Mouse (Mus musculus) erythroid progenitor cell, adult 5-6 weeks (primary cell): Measurements from ENCODE around the gene Dcst2. TPM values are rescaled to one million over a fixed set of nuclear protein-coding genes. Genes with fewer than 3 reads are reported as not detected.
A peak's percentile ranks its signal among the peaks of the same experiment; 100 is the strongest.

ENCODE experiments used
- ATAC-seq: replicated peaks from 2 replicates; pipeline ENCODE4 v1.8.0; 2016; ENCODE audit warnings: moderate number of reproducible peaks, mild to moderate bottlenecking, moderate TSS enrichment, inconsistent platforms; ENCODE audit not compliant: poor library complexity, low FRiP score, severe bottlenecking
- total RNA-seq, 2 experiments: library from RNA; stranded (forward) in 1 of 2; stranded (reverse) in 1 of 2; fragments of 150-400 nt in 1 of 2; fragments of 186-747, 209-891 nt in 1 of 2; gene quantifications; 2 replicates each; pipeline versions ENCODE4 v1.2.3 to v1.2.4; 2015 to 2017; ENCODE audit warnings: low replicate concordance in 2 of 2

The Dcst2 gene
- total RNA-seq, 2 experiments from 2014 or later = not detected

DNA sequence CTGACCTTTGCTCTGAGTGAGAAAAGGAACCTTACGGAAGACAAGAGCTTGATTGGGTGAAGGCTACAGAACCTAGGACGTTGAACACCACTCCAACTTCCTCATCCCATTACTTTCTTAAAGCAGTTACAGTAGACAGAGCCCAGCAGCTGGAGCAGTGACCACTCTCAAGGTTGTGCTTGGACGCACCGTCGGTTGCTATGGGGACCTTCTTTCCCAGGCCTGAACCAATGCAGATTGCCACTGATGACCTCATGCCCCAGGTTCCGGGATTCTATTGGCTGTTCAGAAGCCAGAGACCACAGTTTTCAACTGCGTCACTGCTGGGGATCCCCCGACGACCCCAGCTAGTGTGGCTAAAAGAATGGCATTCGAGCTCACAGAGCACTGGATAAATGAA lies 30.8 kb upstream of the Dcst2 start:
- no peak for ATAC-seq

DNA sequence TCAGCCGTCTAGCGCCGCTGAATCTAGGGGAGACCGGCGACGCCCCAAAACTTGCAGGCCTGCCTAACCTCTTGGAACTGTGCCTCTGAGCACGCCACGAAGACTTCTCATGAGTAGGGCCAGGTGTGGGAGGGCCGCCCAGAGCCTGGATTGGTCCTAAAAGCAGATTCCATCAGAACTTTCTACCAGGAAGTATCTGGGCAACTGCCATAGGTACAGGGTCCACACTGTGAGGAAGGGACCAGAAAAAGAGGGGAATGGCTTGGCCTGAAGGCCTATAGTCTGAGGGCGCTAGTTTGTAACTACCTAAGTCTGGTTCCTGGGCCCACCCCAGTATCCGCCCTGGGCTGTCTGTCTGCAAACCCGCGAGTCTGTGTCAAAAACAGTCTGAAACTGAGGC lies 30.2 kb upstream of the Dcst2 start:
- no peak for ATAC-seq

DNA sequence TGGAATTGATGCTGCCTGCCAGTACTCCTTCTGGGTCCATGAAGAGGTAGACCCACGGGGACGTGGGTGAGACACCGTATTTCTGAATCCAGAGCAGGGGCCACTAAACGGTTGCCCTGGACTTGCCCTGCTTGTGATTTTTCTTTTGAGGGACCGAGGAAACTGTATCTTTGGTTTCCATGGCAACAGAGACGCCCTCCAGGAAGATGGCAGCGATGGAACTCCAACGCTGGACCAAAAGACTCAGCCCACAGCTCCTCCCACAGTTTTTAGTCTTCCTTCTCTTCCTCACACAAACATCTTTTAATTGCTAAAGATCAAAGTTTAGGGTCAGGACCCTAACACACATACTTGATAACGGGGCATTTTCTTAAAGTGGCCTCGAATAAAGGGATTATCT lies 29.8 kb upstream of the Dcst2 start:
- ATAC-seq = no peak

GRCm38 (mm10) chr3:89332476-89332875 lies 29.3 kb upstream of the Dcst2 start:
- ATAC-seq = no peak

DNA sequence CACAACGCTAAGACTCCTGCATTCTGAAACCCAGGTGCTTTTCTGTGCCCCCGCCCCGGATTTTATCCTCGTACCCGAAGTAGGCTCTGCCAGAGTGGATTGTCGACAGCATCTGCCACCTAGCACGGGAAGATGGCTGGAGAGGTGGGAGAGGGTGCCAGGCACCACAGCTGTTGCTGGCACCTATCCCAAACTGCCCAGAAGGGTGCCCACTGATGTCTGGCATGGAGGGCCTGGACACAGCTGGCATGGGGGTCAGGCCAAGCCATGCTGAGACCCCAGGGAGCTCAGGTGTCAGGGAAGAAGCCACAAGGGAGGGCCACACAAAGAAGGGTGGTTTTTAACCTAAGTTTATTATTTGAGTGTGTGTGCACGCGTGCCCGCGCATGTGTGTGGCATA lies 28.7 kb upstream of the Dcst2 start:
- ATAC-seq = no peak

DNA sequence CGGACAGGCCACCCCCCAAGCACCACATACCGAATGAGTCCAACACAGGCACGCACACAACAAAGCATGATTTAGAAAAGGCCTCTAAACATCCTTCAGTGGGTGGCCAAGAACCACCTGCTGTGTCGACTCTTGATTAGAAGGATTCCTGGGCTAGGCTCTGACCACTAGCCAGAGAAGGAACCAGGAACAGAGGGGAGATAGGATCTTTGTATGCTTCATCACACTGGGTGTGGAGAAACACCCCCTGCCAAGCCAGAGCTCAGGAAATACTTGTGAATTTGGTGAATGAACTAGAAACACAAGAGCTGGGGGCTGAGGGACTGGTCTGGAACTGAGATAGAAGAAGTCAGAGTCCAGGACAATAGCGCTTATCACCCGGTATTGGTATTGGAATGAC lies 25.2 kb upstream of the Dcst2 start:
- no peak for ATAC-seq

- no peak for ATAC-seq
Observed at GRCm38 (mm10) chr3:89337062-89337720, 24.6 kb upstream of the Dcst2 start.

GRCm38 (mm10) chr3:89337721-89338578 lies 23.8 kb upstream of the Dcst2 start, which contains the start of gene Efna4:
Efna4 (minus strand) TSS chr3:89338028.
- no peak for ATAC-seq

- ATAC-seq = peak; percentile 39; the same call in 1 of the 2 replicates
Observed at GRCm38 (mm10) chr3:89339416-89339815, 22.4 kb upstream of the Dcst2 start.

GRCm38 (mm10) chr3:89340465-89340864 lies 21.3 kb upstream of the Dcst2 start:
- ATAC-seq = peak; percentile 70

DNA sequence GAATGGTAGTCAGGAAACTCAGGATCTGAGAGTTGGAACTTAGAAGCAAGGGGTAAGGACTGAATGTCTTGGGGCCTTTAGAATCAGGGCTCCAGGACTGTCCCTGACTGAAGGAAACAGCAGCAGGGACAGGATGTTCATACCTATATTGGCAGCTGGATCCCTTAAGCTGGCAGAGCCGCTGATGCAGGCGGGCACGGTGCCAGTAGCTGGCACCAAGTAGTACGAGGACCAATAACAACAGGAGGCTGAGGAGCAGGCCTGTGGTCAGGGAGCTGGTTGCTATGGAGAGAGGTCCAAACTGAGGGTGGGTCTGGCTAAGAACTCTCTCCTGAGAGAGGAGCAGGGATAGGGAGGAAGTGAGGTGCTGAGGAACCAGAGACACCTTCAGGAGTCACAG lies 20.0 kb upstream of the Dcst2 start:
- ATAC-seq = no peak

DNA sequence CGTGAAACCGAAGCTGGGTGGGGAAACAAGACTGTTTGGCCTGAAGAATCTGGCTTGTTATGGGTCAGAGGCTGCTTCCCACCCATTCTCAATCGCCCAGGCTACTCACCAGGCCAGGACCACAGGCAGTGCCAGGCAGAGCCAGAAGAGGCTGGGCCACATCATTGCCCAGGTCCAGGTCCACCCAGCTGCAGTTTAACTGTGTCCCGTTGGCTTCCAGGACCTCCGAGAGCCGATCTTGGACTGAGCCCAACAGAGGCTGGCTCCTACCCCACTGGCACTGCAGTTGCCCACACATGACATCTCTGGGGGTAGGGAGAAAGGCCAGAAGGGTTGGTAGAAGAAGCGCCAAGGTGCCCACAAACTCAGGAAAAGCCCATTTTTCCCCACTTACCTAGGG lies 18.5 kb upstream of the Dcst2 start:
- no peak for ATAC-seq

DNA sequence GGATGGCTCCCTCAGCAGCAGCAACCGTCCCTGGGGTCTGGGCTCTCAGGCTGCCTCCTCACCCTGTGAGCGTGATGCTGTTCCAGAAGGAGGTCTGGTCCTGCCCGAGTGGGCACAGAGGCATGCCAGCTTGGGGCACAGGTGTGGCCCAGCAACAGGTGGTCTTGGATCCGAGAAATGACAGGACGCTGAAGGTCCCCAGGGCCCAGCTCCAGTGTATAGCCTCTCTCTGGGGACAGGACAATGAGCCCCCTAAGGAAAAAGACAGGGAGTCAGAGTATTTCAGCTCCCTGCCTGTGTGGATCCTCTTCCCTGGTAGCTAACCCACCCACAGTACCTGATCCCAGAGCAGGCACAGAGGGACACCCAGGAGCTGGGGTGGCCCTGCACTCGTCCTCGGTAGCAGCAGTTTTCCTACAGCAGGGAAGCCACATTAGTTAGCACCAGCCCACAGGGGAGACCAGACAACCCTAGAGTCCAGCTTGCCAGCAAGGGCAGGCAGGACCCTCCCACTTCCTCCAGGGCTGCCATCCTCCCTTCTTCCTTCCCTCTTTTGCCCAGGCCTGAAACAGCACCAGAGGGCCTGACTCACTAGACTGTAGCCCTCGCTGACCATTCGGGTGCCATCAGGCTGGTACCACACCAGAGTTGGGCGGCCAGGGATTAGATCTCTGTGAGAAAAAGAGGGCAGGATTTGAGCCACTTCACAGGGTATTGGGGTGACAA lies 14.8 kb upstream of the Dcst2 start:
- no peak for ATAC-seq

GRCm38 (mm10) chr3:89347916-89348315 lies 13.9 kb upstream of the Dcst2 start:
- no peak for ATAC-seq

DNA sequence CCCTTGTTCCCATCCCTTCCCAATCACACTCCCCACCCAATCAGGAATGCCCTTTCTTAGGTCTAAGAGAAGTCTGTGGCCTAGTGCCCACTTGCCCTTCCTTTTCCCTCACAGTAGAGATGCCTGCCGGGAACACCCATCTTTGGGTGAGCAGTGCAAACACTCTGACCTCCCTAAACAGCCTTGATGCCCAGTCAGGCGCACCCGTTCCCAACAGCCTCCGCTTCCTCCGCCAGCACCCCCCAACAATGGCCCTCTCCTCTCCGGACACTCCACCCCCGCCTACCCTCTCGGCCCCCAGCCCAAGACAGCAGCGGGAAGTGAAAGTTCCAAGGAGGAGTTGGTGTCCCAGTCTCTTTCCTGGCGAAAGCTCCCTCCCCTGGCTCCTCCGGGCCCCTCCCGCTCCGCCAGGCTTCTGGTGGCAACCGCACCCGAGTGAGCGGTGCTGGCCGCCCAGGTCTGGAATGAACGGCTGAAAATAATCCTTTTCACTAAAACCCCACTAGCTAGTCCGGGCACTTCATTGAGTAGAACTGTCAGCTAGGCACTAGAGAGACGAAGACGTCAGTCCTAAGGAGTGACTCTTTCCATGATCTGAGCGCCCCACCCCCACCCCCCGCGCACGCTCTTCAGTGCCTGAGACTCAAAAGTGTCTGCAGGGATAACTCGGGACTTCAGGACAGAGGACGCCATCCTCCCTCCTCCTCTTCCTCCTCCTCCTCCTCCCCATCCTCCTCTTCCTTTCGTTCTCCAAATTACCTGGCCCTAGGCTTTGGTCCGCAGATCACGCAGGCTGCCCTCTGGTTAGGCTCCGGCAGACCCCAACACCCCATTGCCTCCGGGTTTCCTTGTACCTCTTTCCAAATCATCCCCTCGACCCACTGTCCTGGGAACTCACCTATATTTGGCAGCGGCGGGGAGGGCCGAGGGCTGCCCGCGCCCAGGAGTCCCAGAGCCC lies 12.6 kb upstream of the Dcst2 start:
- no peak for ATAC-seq

DNA sequence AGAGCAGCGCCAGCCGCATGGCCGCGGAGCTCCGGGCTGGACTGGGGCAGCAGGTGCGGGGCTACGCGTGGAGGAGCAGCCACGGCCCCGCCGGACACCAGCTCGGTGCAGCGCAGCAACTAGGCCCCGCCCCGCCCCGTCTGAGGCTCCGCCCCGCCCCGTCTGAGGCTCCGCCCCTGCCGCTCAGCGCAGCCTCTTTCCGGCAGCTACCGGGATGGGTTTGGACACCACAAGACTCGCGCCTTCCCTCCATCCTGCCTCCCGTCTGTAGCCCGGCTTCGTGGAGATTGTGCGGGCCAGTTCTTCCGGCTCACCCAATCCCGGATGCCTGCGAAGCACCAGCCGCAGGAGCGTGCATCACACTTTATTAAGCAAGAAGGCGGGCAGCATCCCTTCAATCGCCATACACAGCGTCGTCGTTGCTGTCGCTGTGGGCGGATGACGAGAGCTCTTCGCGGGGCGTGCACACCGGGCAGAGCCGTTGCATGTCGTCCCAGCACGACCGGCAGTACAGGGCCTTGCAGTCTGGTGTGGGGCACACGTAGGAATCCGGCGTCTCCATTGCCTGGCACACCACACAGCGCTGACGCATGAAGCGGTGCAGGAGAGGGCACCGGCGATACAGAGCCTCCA lies 11.8 kb upstream of the Dcst2 start, which contains the start of gene Adam15:
TSS of gene Adam15 (minus strand) at position 128 of the 633 bp plus-strand sequence.
- ATAC-seq = peak; percentile 61

- ATAC-seq = no peak
Observed at GRCm38 (mm10) chr3:89351271-89351670, 10.5 kb upstream of the Dcst2 start.

GRCm38 (mm10) chr3:89354816-89355511 lies 6.8 kb upstream of the Dcst2 start:
- no peak for ATAC-seq
